Mouse (Mus musculus): ENCODE results near the gene Trim30b.
"Not testable (repeated sequence)": the region's sequence is repeated elsewhere in the genome, so short reads cannot be mapped to it uniquely, and the experiment has no call there.

The Trim30b gene

DNA sequence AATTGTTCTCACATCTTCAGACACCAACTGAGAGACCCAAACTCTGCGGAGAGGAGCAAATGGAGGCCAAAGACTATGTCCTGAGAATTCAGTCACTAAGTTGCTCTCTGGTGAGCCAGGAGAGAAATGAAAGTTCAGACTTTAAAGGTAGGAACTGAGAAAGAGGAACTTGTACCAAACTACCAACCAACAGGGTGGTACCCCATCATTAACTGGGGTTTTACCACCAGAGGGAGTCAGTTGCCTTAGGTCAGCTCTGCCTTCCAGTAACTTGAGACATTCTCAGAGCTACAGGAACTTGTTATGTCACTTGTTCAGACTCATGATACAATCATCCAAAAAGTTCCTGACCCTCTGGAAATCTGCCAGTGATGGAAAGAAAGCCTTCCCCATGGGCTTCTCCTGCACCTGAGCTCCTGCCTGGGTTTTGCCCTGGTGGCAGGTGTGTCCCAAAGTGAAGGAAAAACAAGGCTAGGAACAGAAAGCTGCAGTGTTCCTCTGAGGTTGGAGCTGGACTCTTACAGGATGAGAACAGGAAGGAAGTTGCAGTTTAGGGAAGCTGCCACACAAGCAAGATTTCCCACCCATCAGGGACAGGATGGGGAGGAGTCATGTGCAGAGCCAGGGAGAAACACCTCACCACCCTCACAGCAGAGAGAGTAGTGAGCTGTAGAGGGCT, at the start of gene Trim30b:
Gene Trim30b (minus strand): TSS at position 149 of the 679 bp plus-strand sequence.
- DNase-seq (ENCODE audit: low read depth, low spot score): peak; percentile 74

DNA sequence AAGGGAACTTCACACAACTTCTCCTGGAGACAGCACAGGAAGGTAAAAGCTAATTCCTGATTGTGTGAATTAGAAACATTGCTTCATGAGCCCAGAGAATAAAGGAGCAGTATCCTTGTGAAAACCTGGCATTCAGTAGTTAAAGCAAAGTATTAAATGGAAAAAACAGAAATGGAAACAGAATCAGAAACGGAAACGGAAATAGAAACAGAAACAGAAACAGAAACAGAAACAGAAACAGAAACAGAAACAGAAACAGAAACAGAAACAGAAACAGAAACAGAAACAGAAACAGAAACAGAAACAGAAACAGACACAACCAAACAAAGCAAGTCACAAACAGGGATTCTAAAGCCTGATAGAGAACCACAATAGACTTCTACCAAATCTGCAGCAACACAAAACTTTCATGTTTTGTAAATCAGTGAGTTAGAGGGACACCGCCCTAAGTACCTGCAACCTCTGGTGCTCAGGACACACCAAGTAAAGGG, 34.8 kb upstream of the Trim30b start:
- DNase-seq (ENCODE audit: low read depth, low spot score): no peak

DNA sequence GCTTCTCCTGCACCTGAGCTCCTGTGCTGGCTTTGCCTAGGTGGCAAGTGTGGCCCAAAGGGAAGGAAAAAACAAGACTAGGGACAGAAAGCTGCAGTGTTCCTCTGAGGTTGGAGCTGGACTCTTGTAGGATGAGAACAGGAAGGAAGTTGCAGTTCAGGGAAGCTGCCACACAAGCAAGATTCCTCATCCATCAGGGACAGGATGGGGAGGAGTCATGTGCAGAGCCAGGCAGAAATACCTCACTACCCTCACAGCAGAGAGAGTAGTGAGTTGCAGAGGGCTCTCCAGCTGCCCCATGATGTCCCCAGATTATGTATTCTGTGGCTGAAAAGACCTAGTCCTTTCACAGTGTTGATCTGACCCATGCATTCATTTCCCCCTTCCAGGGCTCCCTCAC, 31.5 kb upstream of the Trim30b start:
- no peak for DNase-seq (ENCODE audit: low read depth, low spot score)

DNA sequence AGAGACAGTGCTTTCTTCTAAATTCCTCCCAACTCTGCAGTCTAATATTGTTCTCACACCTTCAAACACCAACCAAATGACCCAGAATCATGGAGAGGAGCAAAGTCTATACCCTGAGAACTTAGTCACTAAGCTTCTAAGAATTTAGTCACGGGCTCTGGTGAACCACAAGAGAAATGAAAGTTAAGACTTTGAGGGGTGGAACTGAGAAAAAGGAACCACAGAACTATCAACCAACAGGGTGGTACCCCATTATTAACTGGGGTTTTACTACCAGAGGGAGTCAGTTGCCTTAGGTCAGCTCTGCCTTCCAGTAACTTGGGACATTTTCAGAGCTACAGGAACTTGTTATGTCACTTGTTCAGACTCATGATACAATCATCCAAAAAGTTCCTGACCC, 31.0 kb upstream of the Trim30b start, which contains the start of gene Trim30c:
Gene Trim30c (minus strand): TSS at position 140 of the 400 bp plus-strand sequence.
- peak; percentile 28 for DNase-seq (ENCODE audit: low read depth, low spot score)

DNA sequence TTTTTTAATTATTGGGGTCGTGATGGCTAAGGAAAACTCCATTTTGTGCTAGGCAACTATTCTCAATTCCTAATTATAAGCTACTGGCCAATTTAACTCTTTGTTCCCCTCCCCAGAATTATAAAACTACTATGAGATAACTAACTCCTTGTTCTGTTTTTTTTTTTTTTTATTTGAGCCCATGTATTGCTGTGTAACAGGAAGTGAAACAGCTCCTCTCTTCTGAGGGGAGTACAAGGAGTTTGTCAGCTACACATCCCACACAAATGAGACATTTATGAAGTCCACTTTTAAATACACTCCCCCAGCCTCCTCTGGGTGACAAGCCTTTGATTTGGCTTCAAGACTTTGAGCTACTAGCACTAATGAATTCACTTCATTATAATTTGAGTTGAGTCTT, 28.8 kb upstream of the Trim30b start:
- DNase-seq (ENCODE audit: low read depth, low spot score): peak; percentile 27

DNA sequence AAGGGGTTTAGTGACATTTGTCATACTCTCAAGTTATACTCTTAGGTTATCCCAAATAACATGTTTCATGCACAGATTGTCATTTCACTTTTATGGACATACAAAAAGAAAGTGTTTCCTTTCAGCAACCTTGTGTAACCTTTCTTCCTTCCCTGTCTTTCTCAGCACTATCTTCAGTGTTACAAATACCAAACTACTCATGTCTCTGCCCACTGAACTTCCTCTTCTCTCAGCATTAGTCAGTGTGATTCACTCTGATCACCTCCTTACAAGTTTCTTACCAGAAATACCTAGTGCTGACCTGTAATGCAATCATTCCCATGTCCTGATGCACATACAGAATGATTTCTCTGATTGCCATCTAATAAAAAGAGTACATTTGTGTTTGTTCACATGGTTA, 3.3 kb downstream of the Trim30b start:
- DNase-seq (ENCODE audit: low read depth, low spot score): no peak

DNA sequence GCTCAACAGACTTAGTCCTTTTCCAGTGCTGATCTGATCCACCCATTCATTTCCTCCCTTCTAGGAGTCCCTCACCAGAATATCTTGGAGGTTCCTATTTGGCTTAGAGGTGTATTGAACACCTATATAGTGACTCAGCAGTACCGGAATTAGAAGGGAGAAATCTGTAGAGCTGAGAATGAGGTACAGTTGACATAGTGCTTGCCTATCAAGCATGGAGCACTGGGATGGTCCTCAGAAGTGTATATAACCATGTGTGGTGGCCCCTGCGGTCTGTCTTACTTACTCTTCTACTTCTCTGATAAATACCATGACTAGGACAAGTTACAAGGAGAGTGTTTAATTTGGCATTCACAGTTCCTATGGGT, 16.1 kb downstream of the Trim30b start:
- no peak for DNase-seq (ENCODE audit: low read depth, low spot score)

DNA sequence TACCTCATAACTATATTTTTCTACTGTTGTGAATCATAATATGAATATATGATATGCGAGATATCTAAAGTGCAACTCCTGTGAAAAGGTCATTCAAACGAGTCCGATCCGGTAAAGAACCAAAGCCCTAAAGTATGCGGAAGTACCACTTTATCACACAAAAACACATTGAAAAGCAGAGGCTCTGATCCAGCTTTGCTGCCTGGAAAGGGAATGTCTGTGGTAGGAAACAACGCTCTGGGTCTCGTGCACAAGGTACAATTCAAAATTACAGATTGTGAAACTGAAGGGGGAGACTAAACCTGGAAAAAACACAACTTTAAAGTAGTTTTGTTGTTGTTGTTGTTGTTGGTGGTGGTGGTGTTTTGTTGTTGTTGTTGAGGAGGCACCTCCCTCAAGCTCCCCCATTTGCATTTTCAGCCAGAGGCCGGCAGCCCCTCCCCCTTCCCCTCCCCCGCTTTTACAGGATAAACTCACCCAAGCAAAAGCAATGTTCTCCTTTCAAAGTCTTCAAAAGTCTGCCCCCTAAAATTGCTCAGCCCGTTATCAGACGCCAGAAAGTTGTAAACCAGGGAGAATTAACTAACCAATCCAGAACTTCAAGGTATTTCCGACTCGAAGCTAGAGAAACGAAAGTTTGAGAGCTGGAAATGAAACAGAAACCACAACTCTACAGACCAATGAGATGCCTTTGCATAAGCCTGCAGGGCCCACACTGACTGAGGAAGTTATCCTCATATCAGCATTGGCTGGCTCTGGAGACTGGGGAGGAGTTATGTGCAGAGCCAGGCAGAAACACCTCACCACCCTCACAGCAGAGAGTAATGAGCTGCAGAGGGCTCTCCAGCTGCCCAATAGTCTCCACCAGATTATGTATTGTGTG, 16.7 kb downstream of the Trim30b start, which contains the start of gene Trim12c:
Gene Trim12c (minus strand): TSS at position 646 of the 883 bp plus-strand sequence.
- peak; percentile 91 for DNase-seq (ENCODE audit: low read depth, low spot score)

DNA sequence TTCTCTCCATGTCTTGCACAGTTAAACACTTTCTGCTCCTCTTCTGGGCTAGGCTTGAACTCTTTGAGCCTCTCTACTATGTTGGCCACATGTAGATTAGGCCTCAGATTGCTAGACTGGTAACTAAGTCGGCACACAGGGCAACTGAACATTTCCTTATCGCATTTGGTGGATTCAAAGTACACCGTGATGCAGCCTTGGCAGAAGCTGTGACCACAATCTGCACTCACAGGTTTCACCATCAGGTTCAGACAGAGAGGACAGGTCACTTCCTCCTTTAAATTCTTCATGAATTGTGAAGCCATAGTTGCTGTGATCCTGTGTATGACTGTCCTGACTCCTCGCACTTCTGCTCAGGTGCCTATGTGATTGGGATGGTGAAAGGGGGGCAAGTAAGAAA, 21.6 kb downstream of the Trim30b start:
- not testable (repeated sequence) for DNase-seq (ENCODE audit: low read depth, low spot score)

DNA sequence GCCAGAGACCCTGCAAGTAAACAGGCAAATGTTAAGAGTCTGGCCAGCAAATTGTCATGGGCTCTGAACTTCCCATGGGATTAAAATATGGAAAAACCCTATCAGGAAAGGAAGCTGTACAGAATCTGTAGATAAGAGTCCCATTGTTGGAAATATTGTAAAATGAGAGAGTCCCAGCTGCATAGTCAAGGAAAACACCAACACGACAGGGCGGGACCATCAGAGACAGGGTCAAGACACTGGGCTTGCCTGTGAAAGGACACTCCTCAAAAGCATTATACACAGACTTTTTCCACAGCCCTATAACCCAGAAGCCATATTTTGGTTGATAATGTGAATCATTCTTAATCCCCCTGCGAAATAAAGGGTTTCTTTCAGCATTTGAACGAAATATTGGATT, 28.9 kb downstream of the Trim30b start:
- not testable (repeated sequence) for DNase-seq (ENCODE audit: low read depth, low spot score)

DNA sequence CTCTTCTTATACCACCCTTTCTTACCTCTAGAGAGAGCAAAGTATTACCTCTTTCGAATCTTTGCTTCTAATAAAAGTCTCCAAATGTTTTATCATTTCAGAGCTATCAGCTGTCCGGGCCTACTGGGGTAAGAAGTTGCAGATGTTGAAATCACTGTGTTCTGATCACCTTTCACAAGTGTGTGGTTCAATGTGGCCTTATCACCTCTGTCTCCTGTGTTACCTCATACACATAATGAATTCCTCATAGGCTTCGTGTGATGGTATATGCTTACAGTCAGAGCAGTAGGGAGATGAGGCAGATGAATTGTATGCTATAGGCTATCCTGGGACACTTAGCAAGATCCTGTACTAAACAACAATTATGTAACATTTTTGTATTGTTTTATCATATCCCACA, 34.1 kb downstream of the Trim30b start:
- not testable (repeated sequence) for DNase-seq (ENCODE audit: low read depth, low spot score)

DNA sequence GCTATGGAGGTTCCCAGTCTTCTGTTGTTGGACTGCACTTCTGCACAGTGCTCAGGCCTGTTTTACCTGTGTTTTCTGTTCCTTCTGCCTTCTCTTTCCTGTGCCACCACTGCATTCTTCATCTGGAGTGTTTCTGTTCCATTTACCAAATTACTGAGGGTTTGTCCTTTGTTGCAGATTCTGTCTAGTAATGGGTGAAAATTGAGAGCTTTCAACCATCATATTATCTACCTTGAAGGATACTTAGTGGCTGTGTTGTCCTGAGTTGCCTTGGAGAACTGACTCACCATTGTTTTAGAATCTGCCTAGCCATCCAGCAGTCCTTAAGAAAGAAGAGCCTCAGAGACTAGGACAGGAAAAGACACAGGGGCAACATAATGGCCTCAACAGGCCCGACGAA, 40.5 kb downstream of the Trim30b start, which contains the start of gene Trim34b:
Gene Trim34b (plus strand): TSS at position 301 of the 400 bp plus-strand sequence.
- DNase-seq (ENCODE audit: low read depth, low spot score): not testable (repeated sequence)

DNA sequence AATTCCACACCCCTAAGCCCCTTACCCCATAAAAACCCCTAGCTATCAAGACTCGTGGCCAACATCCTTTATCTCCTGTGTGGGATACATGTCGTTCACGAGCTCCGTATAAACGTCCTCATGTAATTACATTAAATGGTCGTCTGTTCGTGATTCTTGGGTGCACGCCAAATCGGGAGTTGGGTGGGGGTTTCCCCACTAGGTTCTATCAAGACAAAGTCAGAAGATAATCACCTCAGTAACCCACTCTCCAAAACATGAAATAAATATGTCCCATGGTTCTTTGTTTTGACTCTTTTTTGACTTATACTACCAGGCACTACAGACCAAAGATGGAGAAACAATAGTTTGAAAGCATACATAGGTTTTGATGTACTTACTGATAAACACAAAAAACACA, 47.7 kb downstream of the Trim30b start:
- no peak for DNase-seq (ENCODE audit: low read depth, low spot score)

DNA sequence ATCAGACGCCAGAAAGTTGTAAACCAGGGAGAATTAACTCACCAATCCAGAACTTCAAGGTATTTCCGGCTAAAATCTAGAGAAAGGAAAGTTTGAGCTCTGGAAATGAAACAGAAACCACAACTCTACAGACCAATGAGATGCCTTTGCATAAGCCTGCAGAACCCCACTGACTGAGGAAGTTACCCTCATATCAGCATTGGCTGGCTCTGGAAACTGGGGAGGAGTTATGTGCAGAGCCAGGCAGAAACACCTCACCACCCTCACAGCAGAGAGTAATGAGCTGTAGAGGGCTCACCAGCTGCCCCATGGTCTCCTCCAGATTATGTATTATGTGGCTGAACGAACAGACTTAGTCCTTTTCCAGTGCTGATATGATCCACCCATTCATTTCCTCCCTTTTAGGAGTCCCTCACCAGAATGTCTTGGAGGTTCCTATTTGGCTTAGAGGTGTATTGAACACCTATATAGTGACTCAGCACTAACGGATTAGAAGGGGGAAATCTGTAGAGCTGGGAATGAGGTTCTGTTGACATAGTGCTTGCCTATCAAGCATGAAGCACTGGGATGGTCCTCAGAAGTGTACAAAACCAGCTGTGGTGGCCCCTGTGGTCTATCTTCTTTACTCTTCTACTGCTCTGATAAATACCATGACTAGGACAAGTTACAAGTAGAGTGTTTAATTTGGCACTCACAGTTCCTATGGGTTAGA, 54.2 kb downstream of the Trim30b start, which contains the start of gene Trim12a:
Gene Trim12a (minus strand): TSS at position 98 of the 712 bp plus-strand sequence.
- DNase-seq (ENCODE audit: low read depth, low spot score): not testable (repeated sequence)

DNA sequence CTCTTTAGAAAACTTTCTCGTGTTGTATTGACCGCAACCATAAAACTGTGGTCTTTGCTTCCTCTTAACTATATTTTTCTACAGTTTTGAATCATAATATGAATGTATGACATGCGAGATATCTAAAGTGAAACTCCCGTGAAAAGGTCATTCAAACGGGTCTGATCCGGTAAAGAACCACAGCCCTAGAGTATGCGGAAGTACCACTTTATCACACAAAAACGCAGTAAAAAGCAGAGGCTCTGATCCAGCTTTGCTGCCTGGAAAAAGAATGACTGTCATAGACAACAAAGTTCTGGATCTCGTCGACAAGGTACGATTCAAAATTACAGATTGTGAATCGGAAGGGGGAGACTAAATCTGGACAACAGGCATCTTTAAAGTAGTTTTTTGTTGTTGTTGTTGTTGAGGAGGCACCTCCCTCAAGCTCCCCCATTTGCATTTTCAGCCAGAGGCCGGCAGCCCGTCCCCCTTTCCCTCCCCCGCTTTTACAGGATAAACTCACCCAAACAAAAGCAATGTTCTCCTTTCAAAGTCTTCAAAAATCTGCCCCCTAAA, 54.8 kb downstream of the Trim30b start:
- no peak for DNase-seq (ENCODE audit: low read depth, low spot score)
